Mouse (Mus musculus) CH12.LX (cell line): Measurements from ENCODE around the gene Vps13a. TPM values are rescaled to one million over a fixed set of nuclear protein-coding genes. Genes with fewer than 3 reads are reported as not detected.
A peak's percentile ranks its signal among the peaks of the same experiment; 100 is the strongest.

ENCODE experiments used
- DNase-seq: peaks from one replicate; pipeline ENCODE4 v3.0.0-alpha.2; 2013; ENCODE audit errors: extremely low read depth
- H3K27ac ChIP-seq: 2 replicates; pipeline ENCODE4 v1.5.1; 2012; ENCODE audit warnings: low read depth, mild to moderate bottlenecking, control low read depth, moderate library complexity; ENCODE audit not compliant: insufficient read depth
- H3K27me3 ChIP-seq: replicated peaks from 2 replicates; pipeline ENCODE3; 2012; ENCODE audit warnings: inconsistent platforms
- H3K36me3 ChIP-seq, 2 experiments: replicated peaks in 1 of 2; 2 replicates each; pipeline versions ENCODE3 to v1.6.1; 2012; ENCODE audit warnings: inconsistent platforms in 1 of 2, low read length in 1 of 2, mild to moderate bottlenecking in 1 of 2, mixed read lengths in 1 of 2, moderate library complexity in 1 of 2; ENCODE audit not compliant: control insufficient read depth in 1 of 2, insufficient read depth in 1 of 2
- H3K4me1 ChIP-seq, 2 experiments: 2 replicates each; pipeline ENCODE4 v1.6.1; 2012; ENCODE audit warnings: inconsistent platforms in 1 of 2, moderate library complexity in 1 of 2; ENCODE audit not compliant: insufficient read depth in 2 of 2, control insufficient read depth in 1 of 2
- H3K4me2 ChIP-seq: 2 replicates; pipeline ENCODE4 v1.6.1; 2012; ENCODE audit warnings: low read depth, mild to moderate bottlenecking, control low read depth; ENCODE audit not compliant: poor library complexity, insufficient read depth, severe bottlenecking
- H3K4me3 ChIP-seq, 3 experiments: fragments of 150-350 bp in 1 of 3; sonication (generic) in 1 of 3; replicated peaks in 1 of 3; 2 replicates each; pipeline versions ENCODE3 to v1.5.1; 2011 to 2012; ENCODE audit warnings: low read depth in 2 of 3, low read length in 2 of 3, mild to moderate bottlenecking in 2 of 3, moderate library complexity in 2 of 3, control low read depth in 1 of 3, improper control_type of control experiment in 1 of 3, inconsistent platforms in 1 of 3, mixed read lengths in 1 of 3; ENCODE audit not compliant: poor library complexity in 1 of 3
- H3K79me2 ChIP-seq: replicated peaks from 2 replicates; pipeline ENCODE4 v1.6.1; 2012; ENCODE audit warnings: mild to moderate bottlenecking, moderate library complexity; ENCODE audit not compliant: control insufficient read depth, poor library complexity, insufficient read depth, severe bottlenecking; ENCODE audit errors: extremely low read depth
- H3K9ac ChIP-seq: 2 replicates; pipeline ENCODE4 v1.6.1; 2012; ENCODE audit warnings: low read depth, mild to moderate bottlenecking, control low read depth, moderate library complexity; ENCODE audit not compliant: insufficient read depth
- H3K9me3 ChIP-seq: replicated peaks from 2 replicates; pipeline ENCODE3; 2012; ENCODE audit warnings: low read length, inconsistent platforms, mixed read lengths
- BHLHE40 ChIP-seq: IDR thresholded peaks from 2 replicates; pipeline ENCODE4 v1.6.1; 2011; ENCODE audit warnings: mild to moderate bottlenecking, low read depth, low read length, improper control_type of control experiment
- CHD2 ChIP-seq: IDR thresholded peaks from 2 replicates; pipeline ENCODE4 v1.6.1; 2011; ENCODE audit warnings: low read length, improper control_type of control experiment
- CTCF ChIP-seq, 2 experiments: IDR thresholded peaks in 1 of 2; conservative IDR thresholded peaks in 1 of 2; 2 replicates each; pipeline ENCODE4 v1.5.1; 2011 to 2012; ENCODE audit warnings: low read depth in 2 of 2, low read length in 2 of 2, improper control_type of control experiment in 1 of 2, inconsistent platforms in 1 of 2, mild to moderate bottlenecking in 1 of 2, moderate library complexity in 1 of 2
- E2F4 ChIP-seq: IDR thresholded peaks from 2 replicates; pipeline ENCODE4 v1.6.1; 2011; ENCODE audit warnings: low read depth, low read length, improper control_type of control experiment; ENCODE audit not compliant: insufficient replicate concordance
- ELF1 ChIP-seq: IDR thresholded peaks from 2 replicates; pipeline ENCODE4 v1.6.1; 2014; ENCODE audit warnings: low read depth, mild to moderate bottlenecking, inconsistent platforms, low read length, improper control_type of control experiment
- ETS1 ChIP-seq: conservative IDR thresholded peaks from 2 replicates; pipeline ENCODE4 v1.6.1; 2012; ENCODE audit warnings: low read depth, mild to moderate bottlenecking, inconsistent platforms, low read length, improper control_type of control experiment, moderate library complexity
- HCFC1 ChIP-seq: IDR thresholded peaks from 2 replicates; pipeline ENCODE4 v1.6.1; 2012; ENCODE audit warnings: low read depth, mild to moderate bottlenecking, inconsistent platforms, low read length, improper control_type of control experiment
- IRF4 ChIP-seq: IDR thresholded peaks from 2 replicates; pipeline ENCODE4 v1.6.1; 2014; ENCODE audit warnings: low read depth, mild to moderate bottlenecking, inconsistent platforms, low read length, improper control_type of control experiment
- JUN ChIP-seq: IDR thresholded peaks from 2 replicates; pipeline ENCODE4 v1.6.1; 2011; ENCODE audit warnings: low read depth, mild to moderate bottlenecking, low read length, improper control_type of control experiment, moderate library complexity; ENCODE audit not compliant: insufficient read depth
- JUND ChIP-seq: conservative IDR thresholded peaks from 2 replicates; pipeline ENCODE4 v1.6.1; 2011; ENCODE audit warnings: low read depth, low read length, improper control_type of control experiment
- MAFK ChIP-seq: IDR thresholded peaks from 2 replicates; pipeline ENCODE4 v1.6.1; 2011; ENCODE audit warnings: low read length, improper control_type of control experiment; ENCODE audit not compliant: insufficient replicate concordance
- MAX ChIP-seq: IDR thresholded peaks from 2 replicates; pipeline ENCODE4 v1.6.1; 2011; ENCODE audit warnings: low read length, improper control_type of control experiment
- MAZ ChIP-seq: IDR thresholded peaks from 2 replicates; pipeline ENCODE4 v1.6.1; 2012; ENCODE audit warnings: low read depth, mild to moderate bottlenecking, inconsistent platforms, low read length, improper control_type of control experiment, moderate library complexity
- MEF2A ChIP-seq: IDR thresholded peaks from 2 replicates; pipeline ENCODE4 v1.6.1; 2014; ENCODE audit warnings: low read depth, mild to moderate bottlenecking, inconsistent platforms, low read length, improper control_type of control experiment, borderline replicate concordance
- MYC ChIP-seq: IDR thresholded peaks from 2 replicates; pipeline ENCODE4 v1.6.1; 2011; ENCODE audit warnings: low read depth, mild to moderate bottlenecking, improper control_type of control experiment, low read length
- NRF1 ChIP-seq: IDR thresholded peaks from 2 replicates; pipeline ENCODE4 v1.6.1; 2014; ENCODE audit warnings: low read depth, mild to moderate bottlenecking, inconsistent platforms, low read length, improper control_type of control experiment, moderate library complexity
- RAD21 ChIP-seq: IDR thresholded peaks from 2 replicates; pipeline ENCODE4 v1.6.1; 2011; ENCODE audit warnings: low read depth, mild to moderate bottlenecking, low read length, improper control_type of control experiment, moderate library complexity
- RCOR1 ChIP-seq: conservative IDR thresholded peaks from 2 replicates; pipeline ENCODE4 v1.6.1; 2012; ENCODE audit warnings: low read depth, mild to moderate bottlenecking, inconsistent platforms, low read length, improper control_type of control experiment
- SIN3A ChIP-seq: IDR thresholded peaks from 2 replicates; pipeline ENCODE4 v1.6.1; 2012; ENCODE audit warnings: low read length, improper control_type of control experiment, inconsistent platforms
- SMC3 ChIP-seq: IDR thresholded peaks from 2 replicates; pipeline ENCODE4 v1.6.1; 2011; ENCODE audit warnings: low read depth, low read length, improper control_type of control experiment
- TBP ChIP-seq: conservative IDR thresholded peaks from 2 replicates; pipeline ENCODE4 v1.6.1; 2011; ENCODE audit warnings: low read depth, low read length, improper control_type of control experiment
- TCF12 ChIP-seq: IDR thresholded peaks from 2 replicates; pipeline ENCODE4 v1.6.1; 2014; ENCODE audit warnings: low read depth, mild to moderate bottlenecking, inconsistent platforms, low read length, improper control_type of control experiment
- USF1 ChIP-seq: IDR thresholded peaks from 2 replicates; pipeline ENCODE4 v1.6.1; 2014; ENCODE audit warnings: low read depth, mild to moderate bottlenecking, inconsistent platforms, low read length, improper control_type of control experiment
- ZC3H11A ChIP-seq: IDR thresholded peaks from 2 replicates; pipeline ENCODE4 v1.6.1; 2012; ENCODE audit warnings: low read depth, mild to moderate bottlenecking, inconsistent platforms, low read length, improper control_type of control experiment
- ZMIZ1 ChIP-seq: IDR thresholded peaks from 2 replicates; pipeline ENCODE4 v1.6.1; 2012; ENCODE audit warnings: low read depth, mild to moderate bottlenecking, inconsistent platforms, low read length, improper control_type of control experiment
- dilution Hi-C: fragments of 300-500 bp; cut with MboI; formaldehyde crosslinking; loops from 2 replicates; pipeline ENCODE4 v1.14.3; 2020; ENCODE audit warnings: low sequenced_read_pairs; ENCODE audit not compliant: extremely low pct_unique_long_range_greater_than_20kb, extremely low pct_ligation_motif_present
- in situ Hi-C: fragments of 300-500 bp; cut with MboI; formaldehyde crosslinking; loops from 3 replicates; pipeline ENCODE4 v1.14.3; 2019; ENCODE audit warnings: low sequenced_read_pairs, low pct_ligation_motif_present, low pct_unique_long_range_greater_than_20kb, mixed read lengths
- polyA plus RNA-seq: library from polyadenylated mRNA; unstranded; fragments of >175 nt; gene quantifications from 2 replicates; pipeline ENCODE4 v1.2.1, GENCODE M21; 2012; ENCODE audit warnings: low read depth; ENCODE audit not compliant: insufficient read length
- total RNA-seq, 2 experiments: library from RNA; depleted of rRNA; stranded (reverse); fragments of 300-350 nt in 1 of 2; fragments of >200 nt in 1 of 2; gene quantifications; 2 replicates each; pipeline ENCODE4 v1.2.3; 2012 to 2014

Gene Vps13a
- total and polyA plus RNA-seq, 3 experiments, result 32.5 to 36.7 (median 35.9) TPM

DNA sequence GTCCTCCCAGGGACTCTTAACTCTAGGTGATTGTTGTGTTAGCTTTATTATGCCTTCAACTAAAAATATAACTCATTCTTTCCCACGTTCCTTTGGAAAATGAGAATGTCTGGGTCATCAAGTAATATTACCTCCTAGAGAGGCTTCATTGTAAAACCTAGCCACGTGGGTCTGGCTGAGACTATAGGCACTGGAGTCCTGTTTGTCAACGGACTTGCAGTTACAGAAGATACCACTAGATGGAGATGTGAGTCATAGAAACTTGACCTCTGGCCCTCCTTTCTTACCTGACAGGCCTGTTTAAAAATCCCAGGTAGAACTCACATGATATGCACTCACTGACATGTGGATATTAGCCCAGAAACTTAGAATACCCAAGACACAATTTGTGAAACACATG is 195.4 kb downstream of the Vps13a start:
- dilution Hi-C loops, result no loop called here

DNA sequence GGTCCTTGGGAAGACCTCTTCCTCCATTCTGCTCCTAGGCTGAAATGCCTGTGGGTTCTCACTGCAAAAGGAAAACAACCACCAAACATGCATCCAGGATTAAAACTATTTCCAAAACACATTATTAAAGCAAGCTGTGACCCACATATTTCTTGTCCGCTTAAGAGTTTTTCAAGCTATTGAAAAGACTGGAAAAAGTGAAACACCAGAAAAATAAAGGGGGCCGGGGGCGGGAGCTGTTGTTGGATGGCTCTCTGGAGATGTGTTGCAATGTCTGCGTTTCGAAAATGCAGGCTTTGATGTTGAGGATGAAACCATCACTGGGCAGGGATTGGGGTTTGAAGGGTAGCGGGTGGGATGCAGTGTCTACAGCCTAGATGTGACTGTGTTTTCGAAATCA is 196.2 kb downstream of the Vps13a start:
- no peak for TF ChIP-seq TBP
- TF ChIP-seq JUN, result no peak
- no peak for TF ChIP-seq USF1
- no peak for TF ChIP-seq CHD2
- TF ChIP-seq TCF12, result no peak
- no peak for TF ChIP-seq ETS1
- TF ChIP-seq, all 38 proteins: peak for 0
- Histone ChIP-seq H3K9me3 (peaks cover 7% of the 10 kb centered on the region), H3K27me3 (no peaks in the 10 kb centered on the region), H3K4me1 (no peaks in the 10 kb centered on the region), H3K4me3 (no peak overlapping the region), H3K9ac (no peak overlapping the region), H3K27ac (no peak overlapping the region), H3K36me3 (no peaks in the 10 kb centered on the region), H3K79me2 (no peaks in the 10 kb centered on the region), H3K4me2 (no peak overlapping the region)
- no peak for DNase-seq
- in situ Hi-C loops, result loop anchor here (25.0 kb wide), 1 partner anchor 522 kb away; no protein-coding TSS in a partner anchor
- dilution Hi-C loops, result no loop called here

More for the DNA sequence above, 195.4 kb downstream of the Vps13a start:
- H3K36me3 ChIP-seq, result no peaks in the 10 kb centered on the region
- in situ Hi-C loops, result loop anchor here (25.0 kb wide), 1 partner anchor 523 kb away; no protein-coding TSS in a partner anchor
- H3K4me2 ChIP-seq, result no peak overlapping the region
- TF ChIP-seq MAX (peak; percentile 52), CTCF (conservative IDR thresholded peaks at IDR 0.05 in 1 of 2, IDR thresholded peaks at IDR 0.05 in 1 of 2; ENCODE audit: low read depth in 2 of 2, low read length in 2 of 2) (peak; percentile 70 to 73), MYC (peak; percentile 66; the same call in 1 of the 2 replicates), RAD21 (peak; percentile 60), BHLHE40 (no peak), USF1 (no peak), SMC3 (peak; percentile 63)
- TF ChIP-seq, all 38 proteins: peak for 5
- H3K27me3 ChIP-seq, result no peaks in the 10 kb centered on the region
- H3K4me3 ChIP-seq, result no peak overlapping the region
- H3K4me1 ChIP-seq, result no peaks in the 10 kb centered on the region
- H3K9me3 ChIP-seq, result peaks cover 7% of the 10 kb centered on the region
- no peaks in the 10 kb centered on the region for H3K79me2 ChIP-seq
- no peak overlapping the region for H3K9ac ChIP-seq
- DNase-seq, result peak; percentile 65
- no peak overlapping the region for H3K27ac ChIP-seq

DNA sequence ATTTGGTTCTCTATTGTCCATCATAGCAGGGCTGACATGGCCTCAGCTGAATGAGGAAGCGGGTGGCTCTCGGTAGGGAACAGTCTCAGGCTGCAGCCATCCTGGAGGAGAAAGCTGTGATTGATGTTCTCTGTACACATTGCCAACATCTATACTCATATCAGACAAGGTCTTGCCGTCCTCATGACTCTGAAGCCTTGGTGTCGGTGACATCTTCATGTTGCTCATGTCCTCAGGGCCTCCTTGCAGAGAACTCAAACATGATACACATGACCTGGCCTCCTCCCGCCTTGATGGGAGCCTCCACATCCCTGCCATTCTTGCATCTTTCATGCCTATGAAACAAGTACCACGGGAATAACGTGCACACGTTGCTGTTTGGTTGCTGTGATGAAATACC is 200.2 kb downstream of the Vps13a start:
- Histone ChIP-seq H3K4me3 (no peak overlapping the region), H3K27me3 (no peaks in the 10 kb centered on the region), H3K27ac (no peak overlapping the region), H3K4me1 (no peaks in the 10 kb centered on the region), H3K9me3 (peaks cover 7% of the 10 kb centered on the region), H3K36me3 (no peaks in the 10 kb centered on the region), H3K4me2 (no peak overlapping the region), H3K79me2 (no peaks in the 10 kb centered on the region), H3K9ac (no peak overlapping the region)
- no peak for TF ChIP-seq IRF4
- no peak for TF ChIP-seq TBP
- TF ChIP-seq MYC, result no peak
- TF ChIP-seq SMC3, result no peak
- TF ChIP-seq JUND, result no peak
- no peak for TF ChIP-seq CTCF (conservative IDR thresholded peaks at IDR 0.05 in 1 of 2, IDR thresholded peaks at IDR 0.05 in 1 of 2; ENCODE audit: low read depth in 2 of 2, low read length in 2 of 2)
- no peak for TF ChIP-seq MAZ
- no peak for TF ChIP-seq E2F4
- no peak for TF ChIP-seq NRF1
- no peak for TF ChIP-seq RCOR1
- no peak for TF ChIP-seq MEF2A
- no peak for TF ChIP-seq SIN3A
- no peak for TF ChIP-seq MAX
- TF ChIP-seq ELF1, result no peak
- TF ChIP-seq HCFC1, result no peak
- no peak for TF ChIP-seq ZMIZ1
- TF ChIP-seq MAFK, result no peak
- TF ChIP-seq ZC3H11A, result no peak
- dilution Hi-C loops (no loop called here), in situ Hi-C loops (loop anchor here (25.0 kb wide), 1 partner anchor 518 kb away; no protein-coding TSS in a partner anchor)
- no peak for DNase-seq
